Mouse (Mus musculus) myocyte (in vitro differentiated cells): ENCODE results near the gene Dennd1a. TPM values are rescaled to one million over a fixed set of nuclear protein-coding genes. Genes with fewer than 3 reads are reported as not detected.

ENCODE experiments used
- H3K27me3 ChIP-seq: one replicate; pipeline ENCODE4 v1.6.1; 2011; ENCODE audit not compliant: control insufficient read depth, insufficient read depth, insufficient read length
- H3K36me3 ChIP-seq: one replicate; pipeline ENCODE4 v1.6.1; 2011; ENCODE audit not compliant: control insufficient read depth, insufficient read depth
- H3K4me2 ChIP-seq: one replicate; pipeline ENCODE4 v1.6.1; 2011; ENCODE audit warnings: low read depth, control low read depth
- H3K4me3 ChIP-seq: one replicate; pipeline ENCODE4 v1.5.1; 2011; ENCODE audit warnings: mild to moderate bottlenecking, control low read depth, moderate library complexity
- H3K79me2 ChIP-seq: one replicate; pipeline ENCODE4 v1.6.1; 2011; ENCODE audit not compliant: control insufficient read depth, insufficient read depth
- H3ac ChIP-seq: one replicate; pipeline ENCODE4 v1.6.1; 2011; ENCODE audit not compliant: control insufficient read depth, insufficient read length
- CEBPB ChIP-seq: IDR thresholded peaks from 2 replicates; pipeline ENCODE4 v1.6.1; 2011; ENCODE audit warnings: mild to moderate bottlenecking, moderate library complexity; ENCODE audit not compliant: poor library complexity, insufficient read depth, severe bottlenecking
- E2F4 ChIP-seq: IDR thresholded peaks from one replicate; pipeline ENCODE4 v1.6.1; 2011; ENCODE audit warnings: mild to moderate bottlenecking, control low read depth, moderate library complexity; ENCODE audit not compliant: insufficient read depth
- MAX ChIP-seq: IDR thresholded peaks from one replicate; pipeline ENCODE4 v1.6.1; 2011; ENCODE audit warnings: low read depth, mild to moderate bottlenecking, control low read depth
- MYOD1 ChIP-seq, 3 experiments: IDR thresholded peaks; one replicate each; pipeline ENCODE4 v1.6.1; 2011; ENCODE audit warnings: control low read depth in 2 of 3, low read depth in 2 of 3, mild to moderate bottlenecking in 2 of 3, moderate library complexity in 1 of 3; ENCODE audit not compliant: insufficient read length in 2 of 3, control insufficient read depth in 1 of 3
- MYOG ChIP-seq, 3 experiments: IDR thresholded peaks; one replicate each; pipeline ENCODE4 v1.6.1; 2011; ENCODE audit warnings: control low read depth in 2 of 3, low read depth in 2 of 3, mild to moderate bottlenecking in 2 of 3; ENCODE audit not compliant: insufficient read length in 2 of 3, control insufficient read depth in 1 of 3, insufficient read depth in 1 of 3
- POLR2A ChIP-seq: IDR thresholded peaks from one replicate; pipeline ENCODE4 v1.6.1; 2011; ENCODE audit warnings: low read depth, mild to moderate bottlenecking, control low read depth, moderate library complexity; ENCODE audit not compliant: insufficient read length
- POLR2AphosphoS2 ChIP-seq: IDR thresholded peaks from one replicate; pipeline ENCODE4 v1.6.1; 2011; ENCODE audit warnings: low read depth, control low read depth; ENCODE audit not compliant: insufficient read length
- REST ChIP-seq: IDR thresholded peaks from one replicate; pipeline ENCODE4 v1.6.1; 2011; ENCODE audit warnings: mild to moderate bottlenecking, control low read depth, moderate library complexity; ENCODE audit not compliant: insufficient read depth, insufficient read length
- SRF ChIP-seq: IDR thresholded peaks from one replicate; pipeline ENCODE4 v1.6.1; 2011; ENCODE audit warnings: low read depth; ENCODE audit not compliant: control insufficient read depth, insufficient read length
- TCF12 ChIP-seq: IDR thresholded peaks from one replicate; pipeline ENCODE4 v1.6.1; 2011; ENCODE audit warnings: mild to moderate bottlenecking, control low read depth; ENCODE audit not compliant: poor library complexity, insufficient read depth, severe bottlenecking
- TCF3 ChIP-seq: IDR thresholded peaks from one replicate; pipeline ENCODE4 v1.6.1; 2011; ENCODE audit warnings: low read depth, control low read depth; ENCODE audit not compliant: insufficient read length
- USF1 ChIP-seq: IDR thresholded peaks from one replicate; pipeline ENCODE4 v1.6.1; 2011; ENCODE audit warnings: low read depth, mild to moderate bottlenecking, control low read depth, moderate library complexity
- polyA plus RNA-seq: library from polyadenylated mRNA; unstranded; fragments of >200 nt; fragmentation: generic; extraction: Trizol; gene quantifications from one replicate; pipeline ENCODE4 v1.2.1, GENCODE M21; 2012; ENCODE audit warnings: missing spikeins

Gene Dennd1a
- polyA plus RNA-seq, 1 experiment: 11.3 TPM

- Histone ChIP-seq H3ac (no peak overlapping the region), H3K4me2 (no peak overlapping the region), H3K36me3 (no peaks in the 10 kb centered on the region), H3K27me3 (no peaks in the 10 kb centered on the region), H3K4me3 (no peak overlapping the region), H3K79me2 (peaks cover 10% of the 10 kb centered on the region)
- no peak for TF ChIP-seq MYOD1 (IDR thresholded peaks at IDR 0.05; ENCODE audit: control insufficient read depth in 1 of 3, insufficient read length in 2 of 3, low read depth in 2 of 3)
- no peak for TF ChIP-seq REST
- TF ChIP-seq TCF3: no peak
- no peak for TF ChIP-seq POLR2A
- no peak for TF ChIP-seq MYOG (IDR thresholded peaks at IDR 0.05; ENCODE audit: control insufficient read depth in 1 of 3, insufficient read depth in 1 of 3, insufficient read length in 2 of 3, low read depth in 2 of 3)
- no peak for TF ChIP-seq E2F4
- no peak for TF ChIP-seq POLR2AphosphoS2
- TF ChIP-seq CEBPB: no peak
- TF ChIP-seq USF1: no peak
- TF ChIP-seq TCF12: no peak
- TF ChIP-seq MAX: no peak
- no peak for TF ChIP-seq SRF
Measured at GRCm38 (mm10) chr2:38274973-38275372, 12.2 kb downstream of the Dennd1a start.

GRCm38 (mm10) chr2:38263653-38264052, 23.5 kb downstream of the Dennd1a start:
- Histone ChIP-seq H3K79me2 (no peaks in the 10 kb centered on the region), H3ac (no peak overlapping the region), H3K27me3 (no peaks in the 10 kb centered on the region), H3K4me3 (no peak overlapping the region), H3K36me3 (no peaks in the 10 kb centered on the region), H3K4me2 (peak overlapping the region; percentile 56)
- TF ChIP-seq POLR2AphosphoS2 (no peak), MYOG (IDR thresholded peaks at IDR 0.05; ENCODE audit: control insufficient read depth in 1 of 3, insufficient read depth in 1 of 3, insufficient read length in 2 of 3, low read depth in 2 of 3) (no peak), MYOD1 (IDR thresholded peaks at IDR 0.05; ENCODE audit: control insufficient read depth in 1 of 3, insufficient read length in 2 of 3, low read depth in 2 of 3) (no peak)

GRCm38 (mm10) chr2:38259052-38259451, 28.1 kb downstream of the Dennd1a start:
- no peaks in the 10 kb centered on the region for H3K79me2 ChIP-seq
- TF ChIP-seq SRF (no peak), POLR2A (no peak), TCF3 (no peak), E2F4 (no peak), USF1 (no peak), MYOG (IDR thresholded peaks at IDR 0.05; ENCODE audit: control insufficient read depth in 1 of 3, insufficient read depth in 1 of 3, insufficient read length in 2 of 3, low read depth in 2 of 3) (no peak), REST (no peak), MYOD1 (IDR thresholded peaks at IDR 0.05; ENCODE audit: control insufficient read depth in 1 of 3, insufficient read length in 2 of 3, low read depth in 2 of 3) (no peak), CEBPB (no peak), MAX (no peak), TCF12 (no peak), POLR2AphosphoS2 (no peak)
- no peaks in the 10 kb centered on the region for H3K36me3 ChIP-seq

GRCm38 (mm10) chr2:38237616-38238015, 49.6 kb downstream of the Dennd1a start:
- Histone ChIP-seq H3K36me3 (no peaks in the 10 kb centered on the region), H3K79me2 (no peaks in the 10 kb centered on the region), H3K4me3 (no peak overlapping the region), H3ac (no peak overlapping the region), H3K27me3 (no peaks in the 10 kb centered on the region), H3K4me2 (no peak overlapping the region)
- TF ChIP-seq MYOD1 (IDR thresholded peaks at IDR 0.05; ENCODE audit: control insufficient read depth in 1 of 3, insufficient read length in 2 of 3, low read depth in 2 of 3): no peak

More at GRCm38 (mm10) chr2:38259052-38259451, 28.1 kb downstream of the Dennd1a start:
- no peaks in the 10 kb centered on the region for H3K27me3 ChIP-seq
- H3K4me3 ChIP-seq: no peak overlapping the region
- no peak overlapping the region for H3ac ChIP-seq
- H3K4me2 ChIP-seq: no peak overlapping the region

GRCm38 (mm10) chr2:38235593-38235992, 51.6 kb downstream of the Dennd1a start:
- no peaks in the 10 kb centered on the region for H3K27me3 ChIP-seq
- TF ChIP-seq TCF3 (no peak), MYOD1 (IDR thresholded peaks at IDR 0.05; ENCODE audit: control insufficient read depth in 1 of 3, insufficient read length in 2 of 3, low read depth in 2 of 3) (no peak)
- no peak overlapping the region for H3ac ChIP-seq
- H3K79me2 ChIP-seq: no peaks in the 10 kb centered on the region
- H3K4me3 ChIP-seq: no peak overlapping the region
- no peak overlapping the region for H3K4me2 ChIP-seq
- no peaks in the 10 kb centered on the region for H3K36me3 ChIP-seq

GRCm38 (mm10) chr2:38229882-38230281, 57.3 kb downstream of the Dennd1a start:
- H3K79me2 ChIP-seq: no peaks in the 10 kb centered on the region
- TF ChIP-seq TCF3 (no peak), USF1 (no peak), CEBPB (no peak), MYOG (IDR thresholded peaks at IDR 0.05; ENCODE audit: control insufficient read depth in 1 of 3, insufficient read depth in 1 of 3, insufficient read length in 2 of 3, low read depth in 2 of 3) (no peak), MAX (no peak), TCF12 (no peak), POLR2A (no peak), E2F4 (no peak), POLR2AphosphoS2 (no peak), SRF (no peak), MYOD1 (IDR thresholded peaks at IDR 0.05; ENCODE audit: control insufficient read depth in 1 of 3, insufficient read length in 2 of 3, low read depth in 2 of 3) (no peak), REST (no peak)
- no peak overlapping the region for H3K4me2 ChIP-seq
- H3ac ChIP-seq: no peak overlapping the region
- H3K4me3 ChIP-seq: no peak overlapping the region
- H3K27me3 ChIP-seq: no peaks in the 10 kb centered on the region
- H3K36me3 ChIP-seq: no peaks in the 10 kb centered on the region
